Mouse (Mus musculus): ENCODE measurements around the gene Exoc2. TPM values are rescaled to one million over a fixed set of nuclear protein-coding genes. Genes with fewer than 3 reads are reported as not detected.

Gene Exoc2
- total RNA-seq, 1 experiment from 2014 or later: 55.4 TPM

Other genes starting within 250 kb of the Exoc2 start
- 25.5 to 42.0 TPM (median 29.8 TPM) in 3 replicates for gene Irf4, start 224.9 kb downstream of the Exoc2 start, total RNA-seq (2017)
- 3.5 to 7.2 TPM (median 4.6 TPM) in 3 replicates for gene Hus1b, start 26.3 kb downstream of the Exoc2 start, total RNA-seq (2017)
- 1.2 TPM in 1 of 3 replicates, not detected in the others for gene Gm5447, start 111 bp upstream of the Exoc2 start, total RNA-seq (2017)

Measured in monocyte, adult 5-6 weeks (primary cell).